Mouse (Mus musculus): Measurements from ENCODE around the gene Doc2g.

DNA sequence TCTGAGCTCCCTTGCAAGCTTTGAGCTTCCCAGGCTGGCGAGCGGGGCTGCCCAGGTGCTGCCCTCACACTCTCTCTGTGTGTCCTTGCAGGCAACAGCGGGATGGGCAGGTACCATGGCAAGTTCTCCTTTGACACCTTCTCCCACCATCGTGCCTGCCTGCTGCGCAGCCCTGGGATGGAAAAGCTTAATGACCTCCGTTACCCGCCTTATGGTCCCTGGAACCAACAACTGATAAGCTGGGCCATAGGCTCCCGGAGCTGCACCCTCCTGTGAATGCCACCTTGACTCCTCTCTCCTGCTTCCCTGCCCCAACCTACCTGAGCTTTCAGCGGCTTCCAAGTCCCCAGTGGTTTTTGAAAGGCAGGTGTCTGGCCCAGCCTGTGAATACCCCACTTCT is 22.2 kb upstream of the Doc2g start:
- TF ChIP-seq CTCF (IDR thresholded peaks at IDR 0.05; ENCODE audit: insufficient read depth, low read depth, low read length) = no peak
- no peak for TF ChIP-seq POLR2A (IDR thresholded peaks at IDR 0.05; ENCODE audit: insufficient read depth, low read depth, low read length)

All from olfactory bulb, adult 2 months (tissue).